Mouse (Mus musculus) naive thymus-derived CD4-positive, alpha-beta T cell, adult 5 months (primary cell): Measurements from ENCODE around the gene Abca2. TPM values are rescaled to one million over a fixed set of nuclear protein-coding genes. Genes with fewer than 3 reads are reported as not detected.

ENCODE experiments used
- polyA plus RNA-seq: library from polyadenylated mRNA; unstranded; fragments of 100-300 nt; shearing (Covaris generic); gene quantifications from one replicate; pipeline ENCODE4 v1.2.1, GENCODE M21; 2017

Gene Abca2
- 44.9 TPM for polyA plus RNA-seq

DNA sequence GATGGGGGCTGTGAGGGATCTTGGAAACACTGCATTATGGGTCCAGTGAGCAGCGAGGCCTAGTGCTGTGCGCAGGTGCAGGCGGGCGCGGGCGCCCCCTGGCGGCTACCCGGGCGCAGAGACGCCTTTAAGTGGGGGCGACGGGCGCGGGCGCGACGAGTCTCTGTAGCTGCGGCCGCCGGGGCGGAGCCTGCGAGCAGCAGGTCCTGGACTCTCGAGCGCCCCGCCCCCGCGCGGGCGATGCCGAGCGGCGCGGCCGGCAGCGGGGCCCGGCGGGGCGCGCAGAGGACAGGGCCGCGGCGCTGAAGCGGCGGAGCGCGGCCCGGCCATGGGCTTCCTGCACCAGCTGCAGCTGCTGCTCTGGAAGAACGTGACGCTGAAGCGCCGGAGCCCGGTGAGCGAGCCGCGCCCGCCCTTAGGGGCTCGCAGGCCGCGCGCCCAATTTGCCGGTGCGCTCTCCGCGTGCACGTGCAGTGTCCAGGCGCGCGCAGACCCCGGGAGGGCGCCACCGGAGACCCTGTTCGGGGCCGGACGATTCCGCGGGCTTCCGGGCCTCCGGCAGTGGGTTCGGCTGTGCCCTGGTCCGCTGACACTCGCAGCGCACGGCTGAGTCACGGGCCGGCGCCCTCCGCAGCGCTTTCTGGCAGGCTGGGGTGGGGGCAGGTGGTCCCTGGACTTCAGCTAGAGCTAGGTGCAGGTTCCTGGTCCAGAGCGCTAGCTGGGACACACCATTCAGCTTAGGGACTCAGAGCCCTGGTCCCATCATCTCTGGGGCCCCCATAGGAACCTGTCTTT, at the start of gene Abca2:
TSS of gene Abca2 (plus strand) at position 262 of the 795 bp plus-strand sequence.

DNA sequence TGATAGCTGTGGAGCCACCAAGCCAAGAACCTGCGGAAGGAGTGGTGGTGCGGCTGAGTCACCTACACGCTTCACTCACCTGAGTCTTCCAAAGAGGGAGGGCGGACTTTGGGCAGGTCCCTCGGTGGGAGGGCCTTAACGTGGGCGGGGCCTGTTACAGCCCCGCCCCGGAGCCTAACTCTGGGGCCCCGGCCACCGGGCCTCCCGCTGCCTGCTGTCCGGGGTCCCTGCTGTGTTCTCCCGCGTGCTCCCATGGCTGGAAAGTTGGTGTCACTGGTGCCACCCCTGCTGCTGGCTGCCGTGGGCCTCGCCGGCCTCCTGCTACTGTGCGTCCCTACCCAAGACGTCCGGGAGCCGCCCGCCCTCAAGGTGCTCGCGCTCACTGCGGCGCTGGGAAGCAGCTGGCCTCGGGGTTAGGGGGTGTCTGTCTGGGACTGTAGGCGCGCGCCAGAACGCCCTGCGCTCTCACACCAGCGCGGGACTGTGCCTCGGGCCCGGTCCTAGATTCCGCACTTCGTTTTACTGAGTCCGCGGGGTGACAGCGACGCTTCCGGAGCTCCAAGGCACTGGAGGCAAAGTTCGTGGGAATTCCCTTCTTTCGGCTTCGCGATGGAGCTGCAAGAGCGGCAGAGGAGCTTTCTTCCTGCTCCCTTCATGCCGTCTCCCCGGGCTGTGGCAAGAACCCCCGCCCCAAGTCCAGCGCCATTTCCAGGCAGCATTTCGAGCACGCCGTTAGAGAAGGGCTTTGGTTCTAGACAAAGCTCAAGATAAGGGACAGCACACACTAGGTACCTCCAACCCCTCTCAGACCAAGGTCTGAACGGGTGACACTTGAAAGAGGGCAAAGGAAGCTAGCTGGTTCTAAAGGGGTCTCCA, 32.5 kb upstream of the Abca2 start, which contains the start of gene Entpd2:
TSS of gene Entpd2 (plus strand) at position 154 of the 876 bp plus-strand sequence.

DNA sequence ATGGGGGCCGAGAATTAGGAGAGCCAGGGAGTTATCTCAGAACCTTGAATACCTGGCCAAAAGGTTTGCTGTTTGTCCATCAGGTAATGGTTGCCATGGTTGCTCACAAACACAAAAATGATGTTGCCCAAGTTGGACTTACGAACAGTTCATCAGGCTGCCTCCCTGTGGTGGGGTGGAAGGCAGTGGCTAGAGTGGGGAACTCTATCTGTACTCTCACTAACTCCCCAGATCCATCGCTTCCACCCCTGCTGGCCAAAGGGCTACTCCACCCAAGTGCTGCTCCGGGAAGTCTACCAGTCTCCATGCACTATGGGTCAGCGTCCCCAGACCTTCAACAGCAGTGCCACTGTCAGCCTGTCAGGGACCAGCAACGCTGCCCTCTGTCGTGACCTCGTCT, 29.5 kb upstream of the Abca2 start, which contains the start of gene Npdc1:
TSS of gene Npdc1 (plus strand) at position 301 of the 400 bp plus-strand sequence.

DNA sequence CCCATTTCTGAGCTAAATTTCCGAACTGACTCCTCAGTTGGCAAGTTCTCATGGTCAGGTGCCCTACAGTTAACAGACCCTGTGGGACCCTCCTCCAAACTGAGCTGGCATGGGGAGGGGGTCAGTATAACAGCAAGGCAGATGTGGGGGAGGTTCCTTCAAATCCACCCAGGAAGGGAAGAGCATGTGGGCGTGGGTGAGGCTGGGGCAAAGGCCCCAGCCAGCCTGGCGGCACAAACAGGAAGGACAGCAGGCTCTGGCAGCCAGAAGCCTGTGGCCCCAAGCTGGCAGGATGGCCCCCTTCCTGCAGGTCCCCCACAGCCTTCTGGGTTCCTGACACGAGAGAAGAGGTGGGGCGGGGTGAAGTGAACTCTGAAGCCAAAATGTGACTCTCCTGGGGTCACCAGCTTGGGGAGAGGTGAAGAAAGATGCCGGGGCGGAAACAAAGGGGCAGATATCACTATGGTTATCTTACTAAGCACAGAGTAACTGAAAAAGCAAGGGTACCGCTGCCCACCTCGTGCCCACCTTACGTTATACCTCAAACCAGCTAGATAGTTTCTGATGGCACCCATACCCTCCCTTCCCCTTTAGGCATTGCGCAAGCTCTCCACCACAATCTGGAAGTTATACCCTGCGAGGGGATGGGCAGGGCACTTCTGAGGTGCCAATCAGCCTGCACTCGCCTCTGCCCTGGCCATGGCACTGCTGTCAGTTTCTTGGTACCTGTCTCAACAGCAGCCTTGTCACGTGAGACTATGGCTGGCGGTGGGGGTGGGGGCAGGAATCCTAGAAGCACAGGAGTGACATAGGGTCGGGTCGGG, 5.7 kb upstream of the Abca2 start, which contains the start of gene Fut7:
TSS of gene Fut7 (plus strand) at position 681 of the 824 bp plus-strand sequence.

DNA sequence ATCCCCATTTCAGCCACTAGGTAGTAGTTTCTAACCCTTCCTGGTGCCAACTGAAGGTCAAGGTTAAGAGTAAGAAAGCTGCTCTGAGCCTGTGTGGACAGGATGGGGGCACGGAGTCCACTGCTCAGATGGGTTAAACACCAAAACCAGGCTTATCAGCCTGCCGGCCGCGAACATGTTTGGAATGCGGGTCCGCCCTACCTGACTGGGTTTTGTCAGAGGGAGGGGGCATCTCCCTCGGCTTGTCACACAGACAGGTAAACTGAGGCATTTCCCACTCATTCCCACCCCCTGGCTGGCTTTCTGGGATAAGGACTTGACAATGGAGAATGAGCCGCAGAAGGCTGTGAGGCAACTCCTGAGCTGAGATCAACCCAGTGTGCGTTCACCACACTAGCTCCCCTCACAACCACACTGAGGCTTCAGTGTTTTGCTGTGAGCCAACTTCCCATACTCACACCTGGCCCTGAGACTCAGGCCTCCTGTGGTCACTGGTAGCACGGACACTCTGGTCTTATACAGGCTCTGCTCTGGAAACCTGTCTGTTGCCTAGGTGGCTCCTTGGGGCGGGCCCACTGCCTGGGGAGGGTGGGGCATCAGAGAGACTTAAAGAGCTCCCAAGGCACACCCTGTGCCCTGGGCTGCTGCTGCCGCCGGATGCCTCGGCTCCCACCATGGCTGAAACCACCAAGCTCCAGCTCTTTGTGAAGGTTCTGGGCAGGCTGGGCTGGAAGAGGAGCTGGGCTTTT, 27.9 kb downstream of the Abca2 start, which contains the start of gene Clic3:
TSS of gene Clic3 (plus strand) at position 634 of the 749 bp plus-strand sequence.

DNA sequence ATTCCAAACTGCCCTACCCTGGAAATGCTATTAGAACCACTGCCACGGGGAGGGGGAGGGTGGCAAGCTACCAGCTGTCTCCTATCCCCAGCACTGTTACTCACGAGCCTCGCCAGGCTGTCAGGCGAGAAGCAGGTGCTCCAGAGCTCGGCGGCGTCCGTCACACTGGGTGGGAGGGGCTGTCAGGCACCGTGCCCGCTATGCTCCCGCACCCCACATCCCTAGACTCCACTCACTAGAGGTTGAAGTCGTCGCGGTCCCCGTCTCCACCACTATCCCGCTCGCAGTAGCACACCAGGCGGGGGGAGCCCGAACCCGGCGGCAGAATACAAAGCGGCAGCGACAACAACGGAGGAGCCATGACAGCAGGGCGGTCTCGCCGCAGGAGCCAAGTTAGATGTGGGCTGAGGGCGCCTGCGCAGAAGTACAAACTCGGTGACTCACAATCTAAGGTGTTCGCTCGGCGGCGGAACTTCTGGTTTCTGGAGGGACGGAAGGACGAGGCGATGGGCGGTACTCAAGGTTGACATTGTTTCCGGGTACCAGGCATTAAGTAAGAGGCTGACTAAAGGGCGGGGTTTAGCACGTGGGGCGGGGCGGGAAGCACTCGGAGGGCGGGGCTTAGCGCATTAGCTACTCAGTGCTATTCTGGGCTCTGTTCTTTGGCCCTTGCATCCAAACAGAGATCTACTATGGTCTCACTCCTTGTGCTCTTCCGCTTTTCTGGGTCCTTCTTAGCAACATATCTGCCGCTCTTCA, 32.2 kb downstream of the Abca2 start, which contains the start of gene Paxx:
TSS of gene Paxx (minus strand) at position 544 of the 759 bp plus-strand sequence.

DNA sequence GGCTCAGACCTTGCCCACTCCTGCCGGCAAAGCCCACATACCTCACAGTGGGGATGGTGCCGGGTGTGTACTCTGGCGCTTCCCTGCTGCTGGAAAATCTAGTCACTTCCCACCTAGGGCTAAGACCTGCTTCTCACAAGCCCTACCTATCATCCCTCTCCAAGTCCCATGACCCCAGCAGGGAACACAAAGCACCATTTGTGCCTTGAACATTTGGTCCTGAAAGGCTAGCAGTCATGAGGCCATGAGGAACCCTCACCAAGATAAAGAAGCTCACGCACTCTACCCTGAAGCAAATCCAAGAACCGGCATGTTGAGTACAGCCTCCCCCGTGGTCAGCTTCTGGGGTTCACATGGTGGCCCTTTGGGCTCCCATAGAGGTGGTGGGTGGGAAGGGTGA, 41.5 kb downstream of the Abca2 start, which contains the start of gene Ptgds:
TSS of gene Ptgds (minus strand) at position 78 of the 400 bp plus-strand sequence.

DNA sequence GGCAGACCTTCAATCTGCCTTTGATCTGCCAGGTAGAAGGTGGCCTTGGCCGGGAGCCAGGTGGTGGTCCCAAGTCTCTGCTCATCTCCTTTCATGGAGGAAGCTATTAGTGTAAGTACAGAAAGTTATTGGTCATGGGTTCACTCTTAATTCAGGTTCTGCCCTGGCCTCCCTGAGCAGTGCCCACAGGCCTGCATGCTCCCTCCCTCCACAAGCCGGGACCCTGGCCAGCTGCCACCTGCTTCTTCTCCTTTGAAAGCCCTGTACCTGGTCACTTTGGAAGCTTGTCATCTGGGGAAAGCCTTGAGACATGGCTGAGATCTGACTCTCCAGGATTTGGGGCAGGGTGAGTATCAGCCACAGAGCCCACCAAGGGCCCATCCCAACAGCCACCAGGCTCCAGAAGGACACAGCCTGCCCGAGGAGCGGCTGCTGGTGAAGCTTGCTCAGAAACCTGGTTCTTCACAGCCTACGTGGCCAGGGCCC, 65.0 kb downstream of the Abca2 start, which contains the start of gene Lcn12:
TSS of gene Lcn12 (minus strand) at position 436 of the 486 bp plus-strand sequence.

Other genes with a start within 250 kb of the Abca2 start
- 3.0 TPM for gene Nrarp, start 247.9 kb upstream of the Abca2 start, polyA plus RNA-seq
- 20.7 TPM for gene Tor4a, start 231.8 kb upstream of the Abca2 start, polyA plus RNA-seq
- gene Nelfb, start 217.2 kb upstream of the Abca2 start, polyA plus RNA-seq = 97.1 TPM
- gene Stpg3, start 214.1 kb upstream of the Abca2 start, polyA plus RNA-seq = not detected
- not detected for gene Fam166a, start 210.0 kb upstream of the Abca2 start, polyA plus RNA-seq
- 99.9 TPM for gene Tubb4b, start 204.0 kb upstream of the Abca2 start, polyA plus RNA-seq
- gene Slc34a3, start 194.3 kb upstream of the Abca2 start, polyA plus RNA-seq = not detected
- gene Rnf224, start 191.9 kb upstream of the Abca2 start, polyA plus RNA-seq = not detected
- 0.37 TPM for gene Rnf208, start 186.4 kb upstream of the Abca2 start, polyA plus RNA-seq
- not detected for gene Cysrt1, start 186.3 kb upstream of the Abca2 start, polyA plus RNA-seq
- 9.7 TPM for gene AL732309.1, start 181.8 kb upstream of the Abca2 start, polyA plus RNA-seq
- gene Tmem203, start 173.3 kb upstream of the Abca2 start, polyA plus RNA-seq = 26.6 TPM
- 24.1 TPM for gene Tprn, start 166.1 kb upstream of the Abca2 start, polyA plus RNA-seq
- 81.2 TPM for gene Ssna1, start 156.3 kb upstream of the Abca2 start, polyA plus RNA-seq
- 101 TPM for gene Anapc2, start 156.2 kb upstream of the Abca2 start, polyA plus RNA-seq
- not detected for gene Tmem210, start 140.6 kb upstream of the Abca2 start, polyA plus RNA-seq
- not detected for gene Lrrc26, start 138.8 kb upstream of the Abca2 start, polyA plus RNA-seq
- gene Grin1, start 109.5 kb upstream of the Abca2 start, polyA plus RNA-seq = not detected
- 26.7 TPM for gene Man1b1, start 96.4 kb upstream of the Abca2 start, polyA plus RNA-seq
- gene Dpp7, start 72.3 kb upstream of the Abca2 start, polyA plus RNA-seq = 6.7 TPM
- 14.2 TPM for gene Uap1l1, start 63.0 kb upstream of the Abca2 start, polyA plus RNA-seq
- not detected for gene Sapcd2, start 56.4 kb upstream of the Abca2 start, polyA plus RNA-seq
- not detected for gene Entpd2, start 32.8 kb upstream of the Abca2 start, polyA plus RNA-seq
- 0.47 TPM for gene Npdc1, start 29.4 kb upstream of the Abca2 start, polyA plus RNA-seq
- gene Fut7, start 5.4 kb upstream of the Abca2 start, polyA plus RNA-seq = not detected
- gene Clic3, start 28.1 kb downstream of the Abca2 start, polyA plus RNA-seq = 5.1 TPM
- 74.5 TPM for gene Paxx, start 32.4 kb downstream of the Abca2 start, polyA plus RNA-seq
- not detected for gene Ptgds, start 41.3 kb downstream of the Abca2 start, polyA plus RNA-seq
- gene Lcn12, start 65.2 kb downstream of the Abca2 start, polyA plus RNA-seq = not detected
- gene Fbxw5, start 72.0 kb downstream of the Abca2 start, polyA plus RNA-seq = 82.7 TPM
- gene C8g, start 73.0 kb downstream of the Abca2 start, polyA plus RNA-seq = 5.6 TPM
- gene Traf2, start 118.2 kb downstream of the Abca2 start, polyA plus RNA-seq = 61.5 TPM
- gene Edf1, start 129.1 kb downstream of the Abca2 start, polyA plus RNA-seq = 170 TPM
- 1.4 TPM for gene Mamdc4, start 146.1 kb downstream of the Abca2 start, polyA plus RNA-seq
- 55.4 TPM for gene Phpt1, start 146.5 kb downstream of the Abca2 start, polyA plus RNA-seq
- 0.17 TPM for gene Ajm1, start 153.1 kb downstream of the Abca2 start, polyA plus RNA-seq
- gene Rabl6, start 179.8 kb downstream of the Abca2 start, polyA plus RNA-seq = 59.7 TPM
- gene Ccdc183, start 189.0 kb downstream of the Abca2 start, polyA plus RNA-seq = not detected
- gene Tmem141, start 193.3 kb downstream of the Abca2 start, polyA plus RNA-seq = 2.2 TPM
- gene Fcna, start 199.3 kb downstream of the Abca2 start, polyA plus RNA-seq = not detected
- gene Lcn8, start 224.4 kb downstream of the Abca2 start, polyA plus RNA-seq = not detected
- gene Lcn5, start 229.2 kb downstream of the Abca2 start, polyA plus RNA-seq = not detected
- not detected for gene Lcn6, start 248.1 kb downstream of the Abca2 start, polyA plus RNA-seq